18 mouse cellular contexts compared by ENCODE assay signal in the genomic region with DNA sequence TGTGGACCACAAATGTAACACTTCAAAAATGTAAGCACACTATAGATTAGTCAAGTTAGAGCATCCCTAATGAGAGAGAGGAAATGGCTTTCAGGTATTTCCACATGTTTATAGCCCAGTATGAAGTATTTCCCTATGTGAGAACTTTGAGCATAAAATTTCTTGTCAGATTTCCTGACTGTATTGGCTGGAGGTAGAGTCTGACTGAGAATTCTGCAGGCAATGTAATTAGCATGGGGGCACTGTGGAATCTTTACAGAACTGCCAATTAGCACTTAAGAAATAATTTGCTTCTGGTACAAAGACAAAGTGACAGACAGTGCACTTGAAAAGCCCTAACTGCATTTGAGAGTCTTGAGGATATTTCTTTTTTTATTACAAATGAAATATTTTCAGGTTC.
"Had no signal": no experiment of that assay in that cellular context is flagged by ENCODE, and none has a peak within 500 bp of the region (broad histone marks: within the 10 kb centered on the region; RNA-seq: fewer than 3 reads in every experiment).

No protein-coding gene starts in this region.

- H3K9ac ChIP-seq: kidney, embryonic 15.5 days; liver, embryonic 13.5 days; lung, embryonic 14.5 days; midbrain, embryonic 15.5 days; neural tube, embryonic 13.5 days; stomach, embryonic 15.5 days had no signal

- H3K27ac ChIP-seq: kidney, embryonic 15.5 days; liver, embryonic 13.5 days; macrophage; midbrain, embryonic 15.5 days; neural tube, embryonic 13.5 days; stomach, embryonic 15.5 days had no signal

- H3K27me3 ChIP-seq: kidney, embryonic 15.5 days; liver, embryonic 13.5 days; midbrain, embryonic 15.5 days; neural tube, embryonic 13.5 days; stomach, embryonic 15.5 days had no signal

- ATAC-seq: lung, postnatal 0 days; midbrain, embryonic 15.5 days had no signal

- H3K9me3 ChIP-seq: kidney, embryonic 15.5 days; liver, embryonic 13.5 days; midbrain, embryonic 15.5 days; neural tube, embryonic 13.5 days; stomach, embryonic 15.5 days had no signal

- H3K4me3 ChIP-seq: kidney, embryonic 15.5 days; liver, embryonic 13.5 days; midbrain, embryonic 15.5 days; myocyte; neural tube, embryonic 13.5 days; stomach, embryonic 15.5 days had no signal

- H3K4me2 ChIP-seq: kidney, embryonic 15.5 days; liver, embryonic 13.5 days; lung, embryonic 14.5 days; midbrain, embryonic 15.5 days; neural tube, embryonic 13.5 days; stomach, embryonic 15.5 days had no signal

- H3K4me1 ChIP-seq: liver, embryonic 13.5 days; midbrain, embryonic 15.5 days; stomach, embryonic 15.5 days had no signal

- H3K36me3 ChIP-seq: kidney, embryonic 15.5 days; liver, embryonic 13.5 days; midbrain, embryonic 15.5 days; neural tube, embryonic 13.5 days; stomach, embryonic 15.5 days had no signal

- DNase-seq: kidney, adult 11 months; kidney, adult 8-10 months; kidney, postnatal 10 days; kidney, postnatal 36 days; layer of hippocampus, adult 9-11 months; liver, embryonic 13.5 days; lung, embryonic 14.5 days; right cerebral cortex, adult 18-20 months; right cerebral cortex, postnatal 14 days; right cerebral cortex, postnatal 4 days; thymus, postnatal 25 days had no signal
